Mouse (Mus musculus) heart, embryonic 16.5 days (tissue): ENCODE results near the gene Sigmar1. TPM values are rescaled to one million over a fixed set of nuclear protein-coding genes. Genes with fewer than 3 reads are reported as not detected.

Source experiments
- ATAC-seq: fragments of 200-750 bp; cut with Nextera tagmentation; replicated peaks from 2 replicates; pipeline ENCODE4 v1.8.0; 2017; ENCODE audit warnings: moderate number of reproducible peaks; ENCODE audit not compliant: insufficient read depth, low FRiP score; ENCODE audit errors: extremely low read depth
- H3K27ac ChIP-seq: fragments of 300-500 bp; sonication (generic); 2 replicates; pipeline ENCODE4 v1.5.1; 2014; ENCODE audit warnings: mild to moderate bottlenecking, low read length, control low read depth, moderate library complexity
- H3K27me3 ChIP-seq: fragments of 300-500 bp; sonication (generic); 2 replicates; pipeline ENCODE4 v1.6.1; 2014; ENCODE audit warnings: low read length, mixed read lengths; ENCODE audit not compliant: control insufficient read depth, insufficient read depth
- H3K36me3 ChIP-seq: fragments of 300-500 bp; sonication (generic); 2 replicates; pipeline ENCODE4 v1.6.1; 2014; ENCODE audit not compliant: control insufficient read depth, insufficient read depth
- H3K4me1 ChIP-seq: fragments of 300-500 bp; sonication (generic); 2 replicates; pipeline ENCODE4 v1.6.1; 2014; ENCODE audit warnings: low read length, mixed read lengths; ENCODE audit not compliant: control insufficient read depth, insufficient read depth
- H3K4me2 ChIP-seq: fragments of 300-500 bp; sonication (generic); 2 replicates; pipeline ENCODE4 v1.6.1; 2014; ENCODE audit warnings: low read depth, mild to moderate bottlenecking, control low read depth, low read length
- H3K4me3 ChIP-seq: fragments of 300-500 bp; sonication (generic); 2 replicates; pipeline ENCODE4 v1.5.1; 2014; ENCODE audit warnings: mild to moderate bottlenecking, control low read depth, low read length
- H3K9ac ChIP-seq: fragments of 300-500 bp; sonication (generic); 2 replicates; pipeline ENCODE4 v1.6.1; 2014; ENCODE audit warnings: low read length, control low read depth
- H3K9me3 ChIP-seq: fragments of 300-500 bp; sonication (generic); replicated peaks from 2 replicates; pipeline ENCODE4 v1.6.1; 2016; ENCODE audit warnings: low read length; ENCODE audit not compliant: control insufficient read depth
- WGBS: fragments of 180-500 bp; shearing (Covaris S2); extraction: QIAGEN DNeasy Blood & Tissue Kit; methylation state at CpG from one replicate; pipeline ENCODE4 v1.1.7; 2014; 5-methylcytosine and 5-hydroxymethylcytosine counted together
- polyA plus RNA-seq: library from polyadenylated mRNA; unstranded; fragments of >200 nt; fragmentation: Nextera tagmentation; extraction: Ambion mirVana; gene quantifications from 2 replicates; pipeline ENCODE4 v1.2.1, GENCODE M21; 2015

Gene Sigmar1
- polyA plus RNA-seq, 1 experiment from 2014 or later = 61.7 TPM

- no peak overlapping the region for H3K4me3 ChIP-seq
- H3K27ac ChIP-seq = peak overlapping the region; percentile 99
- 44% methylated on average over 9 of the region's 9 CpGs for WGBS
- H3K9me3 ChIP-seq = no peaks in the 10 kb centered on the region
- H3K36me3 ChIP-seq = peaks cover 11% of the 10 kb centered on the region
- no peaks in the 10 kb centered on the region for H3K27me3 ChIP-seq
- H3K9ac ChIP-seq = peak overlapping the region; percentile 69
- ATAC-seq = no peak
- H3K4me2 ChIP-seq = peak overlapping the region; percentile 69
- peaks cover 48% of the 10 kb centered on the region for H3K4me1 ChIP-seq
Measured at GRCm38 (mm10) chr4:41759206-41759605, 3.2 kb upstream of the Sigmar1 start.

GRCm38 (mm10) chr4:41758701-41759100 lies 2.7 kb upstream of the Sigmar1 start:
- Histone ChIP-seq H3K27me3 (no peaks in the 10 kb centered on the region), H3K9ac (peak overlapping the region; percentile 69), H3K4me2 (no peak overlapping the region), H3K36me3 (peaks cover 11% of the 10 kb centered on the region), H3K27ac (peak overlapping the region; percentile 99), H3K4me3 (no peak overlapping the region), H3K9me3 (no peaks in the 10 kb centered on the region), H3K4me1 (peaks cover 50% of the 10 kb centered on the region)
- WGBS = 90% methylated on average over 4 of the region's 4 CpGs
- ATAC-seq = no peak

- no peak overlapping the region for H3K4me2 ChIP-seq
- H3K4me1 ChIP-seq = peaks cover 50% of the 10 kb centered on the region
- no peak overlapping the region for H3K9ac ChIP-seq
Measured at GRCm38 (mm10) chr4:41758021-41758420, 2.1 kb upstream of the Sigmar1 start.

GRCm38 (mm10) chr4:41757321-41757720 lies 1.4 kb upstream of the Sigmar1 start:
- no peak overlapping the region for H3K4me2 ChIP-seq
- no peak overlapping the region for H3K9ac ChIP-seq
- peaks cover 11% of the 10 kb centered on the region for H3K36me3 ChIP-seq
- no peak overlapping the region for H3K4me3 ChIP-seq
- no peaks in the 10 kb centered on the region for H3K9me3 ChIP-seq
- no peak for ATAC-seq
- no peak overlapping the region for H3K27ac ChIP-seq
- H3K4me1 ChIP-seq = peaks cover 45% of the 10 kb centered on the region
- H3K27me3 ChIP-seq = no peaks in the 10 kb centered on the region
- WGBS = 90% methylated on average over 13 of the region's 13 CpGs

More at GRCm38 (mm10) chr4:41758021-41758420, 2.1 kb upstream of the Sigmar1 start:
- no peak overlapping the region for H3K4me3 ChIP-seq
- peak overlapping the region; percentile 99; the same call in 1 of the 2 replicates for H3K27ac ChIP-seq
- ATAC-seq = no peak
- H3K9me3 ChIP-seq = no peaks in the 10 kb centered on the region
- peaks cover 11% of the 10 kb centered on the region for H3K36me3 ChIP-seq
- 73% methylated on average over 11 of the region's 11 CpGs for WGBS
- H3K27me3 ChIP-seq = no peaks in the 10 kb centered on the region

- H3K9me3 ChIP-seq = no peaks in the 10 kb centered on the region
- H3K9ac ChIP-seq = peak overlapping the region; percentile 87
- 70% methylated on average over 8 of the region's 8 CpGs for WGBS
- H3K4me1 ChIP-seq = peaks cover 36% of the 10 kb centered on the region
- peak overlapping the region; percentile 44; the same call in 1 of the 2 replicates for H3K27ac ChIP-seq
- peaks cover 11% of the 10 kb centered on the region for H3K36me3 ChIP-seq
- no peaks in the 10 kb centered on the region for H3K27me3 ChIP-seq
- ATAC-seq = no peak
- H3K4me2 ChIP-seq = peak overlapping the region; percentile 80
- peak overlapping the region; percentile 85 for H3K4me3 ChIP-seq
Measured at GRCm38 (mm10) chr4:41756440-41756839, 483 bp upstream of the Sigmar1 start.

GRCm38 (mm10) chr4:41754797-41755337 lies 1.1 kb downstream of the Sigmar1 start, which contains the start of gene Galt:
TSS of gene Galt (plus strand) at chr4:41755228.
- H3K4me3 ChIP-seq = peak within 1 kb of the TSS; percentile 85
- H3K9me3 ChIP-seq = no peaks in the 10 kb centered on the region
- ATAC-seq = peak; percentile 38
- peak within 1 kb of the TSS; percentile 87 for H3K9ac ChIP-seq
- peaks cover 11% of the 10 kb centered on the region for H3K36me3 ChIP-seq
- no peaks in the 10 kb centered on the region for H3K27me3 ChIP-seq
- H3K27ac ChIP-seq = peak within 1 kb of the TSS; percentile 97
- peak within 1 kb of the TSS; percentile 80 for H3K4me2 ChIP-seq
- H3K4me1 ChIP-seq = peaks cover 28% of the 10 kb centered on the region
- WGBS = 12% methylated on average over 14 of the region's 14 CpGs

GRCm38 (mm10) chr4:41745021-41745420 lies 10.9 kb downstream of the Sigmar1 start:
- 48% methylated on average over 1 of the region's 1 CpGs for WGBS
- no peak overlapping the region for H3K9ac ChIP-seq
- H3K36me3 ChIP-seq = peaks cover 8% of the 10 kb centered on the region; the same call in 1 of the 2 replicates
- no peaks in the 10 kb centered on the region for H3K27me3 ChIP-seq
- H3K4me1 ChIP-seq = peaks cover 5% of the 10 kb centered on the region
- ATAC-seq = no peak
- H3K27ac ChIP-seq = no peak overlapping the region
- no peak overlapping the region for H3K4me3 ChIP-seq
- no peak overlapping the region for H3K4me2 ChIP-seq
- peaks cover 17% of the 10 kb centered on the region for H3K9me3 ChIP-seq

GRCm38 (mm10) chr4:41744131-41744530 lies 11.8 kb downstream of the Sigmar1 start:
- ATAC-seq = no peak
- H3K4me2 ChIP-seq = no peak overlapping the region
- H3K4me1 ChIP-seq = peaks cover 11% of the 10 kb centered on the region
- WGBS = 57% methylated on average over 2 of the region's 2 CpGs
- H3K27ac ChIP-seq = no peak overlapping the region
- peaks cover 10% of the 10 kb centered on the region for H3K36me3 ChIP-seq
- H3K27me3 ChIP-seq = no peaks in the 10 kb centered on the region
- no peak overlapping the region for H3K9ac ChIP-seq
- no peak overlapping the region for H3K4me3 ChIP-seq
- peaks cover 17% of the 10 kb centered on the region for H3K9me3 ChIP-seq

- under 1% methylated on average over 27 of the region's 27 CpGs for WGBS
- peaks cover 4% of the 10 kb centered on the region for H3K9me3 ChIP-seq
- peak overlapping the region; percentile 89 for H3K9ac ChIP-seq
- peak overlapping the region; percentile 91 for H3K4me2 ChIP-seq
- H3K4me1 ChIP-seq = peaks cover 11% of the 10 kb centered on the region
- ATAC-seq = peak; percentile 96
- H3K27me3 ChIP-seq = no peaks in the 10 kb centered on the region
- H3K4me3 ChIP-seq = peak overlapping the region; percentile 83
- peaks cover 8% of the 10 kb centered on the region for H3K36me3 ChIP-seq
- H3K27ac ChIP-seq = peak overlapping the region; percentile 88
Measured at GRCm38 (mm10) chr4:41741158-41741560, 14.8 kb downstream of the Sigmar1 start.
